Mouse (Mus musculus) embryonic facial prominence, embryonic 11.5 days (tissue): ENCODE measurements around the gene Stat3. TPM values are rescaled to one million over a fixed set of nuclear protein-coding genes. Genes with fewer than 3 reads are reported as not detected.
A peak's percentile ranks its signal among the peaks of the same experiment; 100 is the strongest.

Experiments used
- ATAC-seq: fragments of 200-750 bp; cut with Nextera tagmentation; replicated peaks from 2 replicates; pipeline ENCODE4 v1.8.0; 2017; ENCODE audit warnings: low read depth; ENCODE audit not compliant: insufficient number of reproducible peaks, low FRiP score, low TSS enrichment
- DNase-seq: peaks from one replicate; pipeline ENCODE4 v3.0.0-alpha.2; 2015; ENCODE audit warnings: low spot score
- H3K27ac ChIP-seq: fragments of 300-500 bp; sonication (generic); replicated peaks from 2 replicates; pipeline ENCODE4 v1.5.1; 2014; ENCODE audit warnings: mild to moderate bottlenecking, low read depth, low read length, control low read depth
- H3K27me3 ChIP-seq: fragments of 300-500 bp; sonication (generic); 2 replicates; pipeline ENCODE4 v1.6.1; 2014; ENCODE audit warnings: mild to moderate bottlenecking, low read length, moderate library complexity, mixed read lengths; ENCODE audit not compliant: control insufficient read depth, insufficient read depth
- H3K36me3 ChIP-seq: fragments of 300-500 bp; sonication (generic); replicated peaks from 2 replicates; pipeline ENCODE4 v1.6.1; 2014; ENCODE audit warnings: low read depth, mild to moderate bottlenecking, low read length, moderate library complexity, mixed read lengths; ENCODE audit not compliant: control insufficient read depth, insufficient read depth
- H3K4me1 ChIP-seq: fragments of 300-500 bp; sonication (generic); 2 replicates; pipeline ENCODE4 v1.6.1; 2014; ENCODE audit warnings: low read length, mixed read lengths; ENCODE audit not compliant: control insufficient read depth, insufficient read depth
- H3K4me2 ChIP-seq: fragments of 300-500 bp; sonication (generic); 2 replicates; pipeline ENCODE4 v1.6.1; 2014; ENCODE audit warnings: low read depth, mild to moderate bottlenecking, control low read depth, low read length, moderate library complexity
- H3K4me3 ChIP-seq: fragments of 300-500 bp; sonication (generic); 2 replicates; pipeline ENCODE4 v1.5.1; 2014; ENCODE audit warnings: low read depth, low read length, control low read depth
- H3K9ac ChIP-seq: fragments of 300-500 bp; sonication (generic); replicated peaks from 2 replicates; pipeline ENCODE4 v1.6.1; 2014; ENCODE audit warnings: mild to moderate bottlenecking, control low read depth, low read length
- H3K9me3 ChIP-seq: fragments of 300-500 bp; sonication (generic); replicated peaks from 2 replicates; pipeline ENCODE4 v1.6.1; 2016; ENCODE audit warnings: mild to moderate bottlenecking, low read length, inconsistent platforms, mixed read lengths; ENCODE audit not compliant: control insufficient read depth
- WGBS: fragments of 180-500 bp; shearing (Covaris S2); extraction: QIAGEN DNeasy Blood & Tissue Kit; methylation state at CpG from one replicate; pipeline ENCODE4 v1.1.7; 2014; 5-methylcytosine and 5-hydroxymethylcytosine counted together
- polyA plus RNA-seq: library from polyadenylated mRNA; unstranded; fragments of >200 nt; fragmentation: Nextera tagmentation; extraction: Ambion mirVana; gene quantifications from 2 replicates; pipeline ENCODE4 v1.2.1, GENCODE M21; 2014

Gene Stat3
- polyA plus RNA-seq, 1 experiment from 2014 or later: 23.5 TPM

DNA sequence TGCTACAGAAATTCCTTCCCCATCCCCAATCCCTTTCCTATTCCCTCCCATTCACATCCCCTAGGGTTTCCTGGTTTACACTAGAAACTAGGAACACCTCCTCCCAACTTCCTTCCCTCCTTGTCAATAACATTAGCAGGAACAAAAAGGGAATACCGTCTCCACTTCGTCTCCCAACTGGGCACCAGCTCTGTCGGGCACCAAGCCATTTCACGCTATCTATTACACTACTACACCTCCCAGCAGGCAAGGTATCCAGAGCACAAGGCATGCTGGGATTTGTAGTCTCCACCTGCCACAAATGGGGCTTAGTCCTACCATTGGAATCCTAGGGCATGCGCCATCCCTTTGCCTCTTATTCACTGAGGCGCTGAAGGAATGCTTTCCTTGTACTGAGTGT is 21.2 kb upstream of the Stat3 start:
- Histone ChIP-seq H3K9me3 (no peaks in the 10 kb centered on the region), H3K27me3 (peaks cover 18% of the 10 kb centered on the region), H3K4me2 (no peak overlapping the region), H3K27ac (no peak overlapping the region), H3K4me3 (no peak overlapping the region), H3K36me3 (no peaks in the 10 kb centered on the region), H3K9ac (no peak overlapping the region), H3K4me1 (peaks cover 5% of the 10 kb centered on the region; the same call in 1 of the 2 replicates)
- WGBS: 11% methylated on average over 6 of the region's 6 CpGs
- ATAC-seq: 0 out of 2 replicates have a peak, but pooled peaks have one; percentile 37
- peak; percentile 64 for DNase-seq

DNA sequence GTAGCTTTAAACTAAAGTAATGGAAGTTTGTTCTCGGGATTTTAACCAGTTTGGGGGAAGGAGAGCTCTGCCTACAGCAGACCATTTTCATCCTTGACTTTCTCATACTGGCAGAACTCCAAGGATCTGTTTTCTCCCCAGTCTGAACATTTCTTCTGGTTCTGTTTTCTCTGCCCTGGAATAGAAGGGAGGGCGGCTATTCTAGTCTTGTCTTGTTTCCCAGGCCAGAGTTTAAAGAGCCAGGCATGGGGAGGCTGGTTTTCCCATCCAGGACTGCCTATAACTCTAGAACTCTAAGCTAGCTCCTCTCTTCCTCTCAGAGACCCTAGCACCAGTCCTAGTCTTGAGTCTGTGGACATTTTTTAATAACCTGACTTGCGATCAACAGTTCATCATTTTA is 20.5 kb upstream of the Stat3 start:
- 29% methylated on average over 3 of the region's 3 CpGs for WGBS
- Histone ChIP-seq H3K36me3 (no peaks in the 10 kb centered on the region), H3K27ac (no peak overlapping the region), H3K9ac (no peak overlapping the region), H3K4me3 (no peak overlapping the region), H3K27me3 (peaks cover 18% of the 10 kb centered on the region), H3K4me2 (no peak overlapping the region), H3K9me3 (no peaks in the 10 kb centered on the region), H3K4me1 (peaks cover 5% of the 10 kb centered on the region; the same call in 1 of the 2 replicates)
- DNase-seq (no peak), ATAC-seq (no peak)

DNA sequence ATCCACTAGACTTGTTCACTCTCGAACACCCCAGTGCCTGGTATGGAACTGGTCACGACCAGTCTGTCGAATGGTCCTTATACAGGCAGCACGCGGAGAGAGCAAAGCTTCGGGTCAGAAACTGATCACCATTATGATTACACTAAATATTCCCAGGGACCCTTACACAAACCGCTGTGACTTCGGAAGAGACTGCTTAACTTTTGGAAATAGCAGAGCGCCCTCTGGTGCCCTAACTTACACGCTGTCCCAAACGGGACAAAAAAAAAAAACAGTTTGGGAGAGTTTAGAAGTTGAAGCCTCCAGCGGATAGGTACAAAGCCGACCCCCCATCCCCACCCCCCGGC is 20.1 kb upstream of the Stat3 start:
- Histone ChIP-seq H3K4me1 (peaks cover 5% of the 10 kb centered on the region; the same call in 1 of the 2 replicates), H3K36me3 (no peaks in the 10 kb centered on the region), H3K27me3 (peaks cover 18% of the 10 kb centered on the region), H3K9me3 (no peaks in the 10 kb centered on the region), H3K4me3 (no peak overlapping the region), H3K4me2 (peak overlapping the region; percentile 39), H3K27ac (no peak overlapping the region), H3K9ac (no peak overlapping the region)
- WGBS: 3% methylated on average over 14 of the region's 14 CpGs
- peak; percentile 89 for DNase-seq
- 0 out of 2 replicates have a peak, but pooled peaks have one; percentile 17 for ATAC-seq

DNA sequence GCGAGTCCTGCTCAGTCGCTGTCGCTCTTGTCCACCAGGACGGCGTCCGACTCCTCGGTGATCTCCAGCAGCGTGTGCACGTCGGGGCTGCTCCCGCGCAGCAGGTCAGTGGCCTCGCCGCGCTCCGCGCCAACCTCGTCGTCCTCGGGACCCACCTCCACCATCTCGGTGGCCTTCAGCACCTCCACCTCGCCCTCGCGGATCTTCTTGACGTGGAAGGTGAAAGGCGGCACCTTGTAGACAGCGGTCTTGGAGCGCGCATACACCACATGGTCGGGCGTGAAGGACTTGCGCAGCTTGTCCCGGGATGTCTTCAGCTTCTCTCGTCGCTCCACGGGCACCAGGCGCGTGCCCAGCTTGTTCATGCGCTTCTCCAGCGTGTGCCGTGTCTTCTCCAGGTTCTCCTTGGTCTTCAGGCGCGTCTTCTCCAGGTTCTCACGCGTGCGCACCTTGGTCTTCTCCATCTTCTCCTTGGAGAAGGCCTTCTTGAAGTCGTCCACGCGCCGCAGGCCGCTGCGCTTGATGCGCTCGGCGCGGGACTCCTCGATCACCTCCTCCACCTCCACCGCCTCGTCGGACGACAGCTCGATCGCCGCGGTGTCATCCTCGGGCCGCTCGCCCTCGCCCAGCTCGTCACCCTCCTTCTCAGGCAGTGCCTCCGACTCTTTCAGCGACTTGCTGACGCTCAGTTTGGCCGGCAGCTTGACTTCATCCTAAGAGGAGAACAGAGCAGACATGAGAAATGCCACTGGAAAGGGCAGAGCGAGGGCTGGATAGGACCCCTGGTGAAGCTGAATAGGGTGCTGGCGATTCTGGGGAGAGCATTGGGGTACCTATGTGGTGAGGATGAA is 19.5 kb upstream of the Stat3 start:
- Histone ChIP-seq H3K9ac (peak overlapping the region; percentile 9; the same call in 1 of the 2 replicates), H3K36me3 (no peaks in the 10 kb centered on the region), H3K4me1 (peaks cover 5% of the 10 kb centered on the region; the same call in 1 of the 2 replicates), H3K27me3 (peaks cover 18% of the 10 kb centered on the region), H3K9me3 (no peaks in the 10 kb centered on the region), H3K4me2 (peak overlapping the region; percentile 39), H3K4me3 (peak overlapping the region; percentile 19), H3K27ac (no peak overlapping the region)
- DNase-seq: no peak
- no peak for ATAC-seq
- WGBS: 7% methylated on average over 76 of the region's 76 CpGs

DNA sequence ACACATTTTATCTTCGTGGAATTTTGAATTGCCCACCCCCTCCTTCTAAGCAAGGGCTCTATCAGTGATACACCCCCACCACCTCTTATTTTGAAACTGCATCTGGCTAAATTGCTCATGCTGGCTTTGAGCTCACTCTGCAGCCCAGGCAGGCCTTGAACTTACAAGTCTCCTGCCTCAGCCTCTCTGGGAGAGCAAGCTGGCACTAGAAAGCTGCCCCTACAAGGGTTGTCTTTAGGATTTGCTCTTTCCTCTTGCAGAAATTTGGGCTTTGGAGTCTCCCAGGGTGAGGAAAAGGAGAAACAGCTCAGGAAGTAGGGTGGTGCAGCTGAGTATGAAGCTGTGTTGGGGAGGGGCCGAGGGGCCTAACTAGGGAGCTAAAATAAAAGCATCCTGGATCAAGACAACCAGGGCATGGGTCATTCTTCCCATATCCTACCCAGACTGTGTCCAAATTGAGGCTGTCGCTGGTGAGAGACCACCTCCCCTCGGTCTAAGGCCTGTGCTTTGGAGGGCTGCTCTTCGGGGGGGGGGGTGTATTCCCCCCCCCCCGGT is 18.7 kb upstream of the Stat3 start:
- Histone ChIP-seq H3K9me3 (no peaks in the 10 kb centered on the region), H3K4me2 (no peak overlapping the region), H3K4me1 (peaks cover 5% of the 10 kb centered on the region; the same call in 1 of the 2 replicates), H3K9ac (no peak overlapping the region), H3K36me3 (no peaks in the 10 kb centered on the region), H3K4me3 (no peak overlapping the region), H3K27ac (no peak overlapping the region), H3K27me3 (peaks cover 18% of the 10 kb centered on the region)
- 37% methylated on average over 5 of the region's 6 CpGs for WGBS
- ATAC-seq: no peak
- no peak for DNase-seq

DNA sequence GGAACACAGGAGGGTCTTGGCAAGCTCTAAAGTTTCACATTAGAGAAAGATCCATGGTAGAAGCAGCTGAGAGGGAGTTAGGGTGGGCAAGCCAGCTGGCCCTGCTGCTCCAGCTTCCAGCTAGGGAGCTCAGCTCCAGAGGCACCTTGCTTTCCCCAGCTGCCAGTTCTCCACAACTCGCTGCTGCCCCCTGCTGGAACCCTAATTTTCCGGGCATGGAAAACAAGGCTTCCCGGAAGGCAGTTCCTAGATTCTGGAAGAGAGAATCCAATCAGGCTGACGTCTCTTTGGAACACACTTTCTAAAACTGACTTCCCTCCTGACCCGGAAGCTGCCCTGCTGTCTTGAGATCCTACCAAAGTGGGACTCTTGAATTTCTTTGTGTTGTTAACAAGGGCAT is 17.9 kb upstream of the Stat3 start:
- ATAC-seq: no peak
- Histone ChIP-seq H3K36me3 (no peaks in the 10 kb centered on the region), H3K4me1 (peaks cover 5% of the 10 kb centered on the region; the same call in 1 of the 2 replicates), H3K27me3 (peaks cover 18% of the 10 kb centered on the region), H3K4me3 (no peak overlapping the region), H3K4me2 (no peak overlapping the region), H3K9ac (no peak overlapping the region), H3K27ac (no peak overlapping the region), H3K9me3 (no peaks in the 10 kb centered on the region)
- under 1% methylated on average over 5 of the region's 5 CpGs for WGBS
- DNase-seq: peak; percentile 91

DNA sequence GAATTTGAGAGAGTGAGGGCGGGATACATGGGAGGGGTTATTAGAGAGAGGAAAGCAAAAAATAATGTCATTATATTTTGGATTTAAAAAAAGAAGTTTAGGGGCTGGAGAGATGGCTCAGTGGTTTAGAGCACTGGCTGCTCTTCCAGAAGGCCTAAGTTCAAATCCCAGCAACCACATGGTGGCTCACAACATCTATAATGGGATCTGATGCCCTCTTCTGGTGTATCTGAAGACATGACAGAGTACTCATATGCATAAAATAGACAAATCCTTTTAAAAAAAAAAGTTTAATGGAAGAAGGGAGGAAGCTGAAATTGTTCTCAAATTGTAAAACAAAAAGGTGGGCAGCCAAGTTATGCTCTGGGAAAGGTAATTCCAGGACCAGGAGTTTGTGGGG is 10.2 kb upstream of the Stat3 start:
- H3K9ac ChIP-seq: no peak overlapping the region
- H3K4me2 ChIP-seq: no peak overlapping the region
- no peak for ATAC-seq
- no peaks in the 10 kb centered on the region for H3K27me3 ChIP-seq
- no peak for DNase-seq
- H3K36me3 ChIP-seq: no peaks in the 10 kb centered on the region
- H3K9me3 ChIP-seq: no peaks in the 10 kb centered on the region
- H3K27ac ChIP-seq: no peak overlapping the region
- WGBS: 91% methylated on average over 1 of the region's 1 CpGs
- no peak overlapping the region for H3K4me3 ChIP-seq
- H3K4me1 ChIP-seq: no peaks in the 10 kb centered on the region

DNA sequence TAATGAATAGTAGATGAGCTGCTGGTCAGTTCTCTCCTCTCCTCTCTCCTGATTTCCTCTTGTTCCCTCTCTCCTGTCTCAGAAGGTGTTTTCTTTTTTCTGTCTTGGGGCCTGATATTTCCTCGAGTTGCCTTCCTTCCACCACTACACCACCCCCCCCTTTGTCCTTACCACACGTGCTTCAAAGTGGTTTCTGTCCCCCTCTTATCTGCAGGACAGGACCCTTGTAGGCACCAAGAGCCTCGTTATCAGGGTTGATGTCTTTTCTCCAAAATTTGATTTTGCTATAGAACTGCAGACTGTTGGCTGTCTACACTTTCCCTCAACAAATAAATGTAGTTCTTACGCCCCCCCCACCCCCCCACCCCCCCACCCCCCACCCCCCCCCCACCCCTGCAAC is 9.0 kb upstream of the Stat3 start:
- WGBS: 59% methylated on average over 4 of the region's 4 CpGs
- no peaks in the 10 kb centered on the region for H3K4me1 ChIP-seq
- H3K36me3 ChIP-seq: no peaks in the 10 kb centered on the region
- no peak for DNase-seq
- no peak overlapping the region for H3K9ac ChIP-seq
- ATAC-seq: no peak
- H3K27ac ChIP-seq: no peak overlapping the region
- H3K4me2 ChIP-seq: no peak overlapping the region
- H3K27me3 ChIP-seq: no peaks in the 10 kb centered on the region
- no peaks in the 10 kb centered on the region for H3K9me3 ChIP-seq
- H3K4me3 ChIP-seq: no peak overlapping the region
